Mouse (Mus musculus) liver, postnatal 0 days (tissue): ENCODE data around the gene Dennd5a.

ENCODE experiments used
- CTCF ChIP-seq: sonication (generic); IDR thresholded peaks from 2 replicates; pipeline ENCODE4 v1.5.1; 2016; ENCODE audit warnings: antibody characterized with exemption, low read depth
- EP300 ChIP-seq: IDR thresholded peaks from 2 replicates; pipeline ENCODE4 v1.6.1; 2016; ENCODE audit warnings: antibody characterized with exemption, low read depth, mild to moderate bottlenecking

DNA sequence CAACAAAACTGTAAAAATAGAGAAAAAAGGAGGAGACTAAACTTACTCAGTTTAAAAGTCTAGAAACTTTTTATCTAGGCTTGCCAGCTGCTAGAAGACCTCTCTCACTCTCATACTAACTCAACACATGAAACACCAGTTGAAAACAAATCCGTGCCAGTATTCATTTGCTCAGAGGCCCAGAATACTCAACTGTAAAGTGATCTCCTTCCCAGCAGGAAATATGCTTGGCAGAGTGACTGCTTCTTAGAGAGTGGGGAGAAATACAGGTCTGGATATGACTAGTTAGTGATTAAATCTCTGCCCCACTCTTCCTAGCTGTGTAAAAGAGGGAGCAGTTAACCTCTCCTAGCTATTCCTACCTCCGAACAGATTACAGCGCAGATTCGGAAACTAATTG lies 2.3 kb upstream of the Dennd5a start:
- TF ChIP-seq CTCF (no peak), EP300 (no peak)
